Mouse (Mus musculus) R1 (cell line): ENCODE results near the gene Tacc2.

Experiments used
- DNase-seq: peaks from one replicate; pipeline ENCODE4 v3.0.0-alpha.2; 2018; ENCODE audit warnings: low read depth, low spot score

The Tacc2 gene

DNA sequence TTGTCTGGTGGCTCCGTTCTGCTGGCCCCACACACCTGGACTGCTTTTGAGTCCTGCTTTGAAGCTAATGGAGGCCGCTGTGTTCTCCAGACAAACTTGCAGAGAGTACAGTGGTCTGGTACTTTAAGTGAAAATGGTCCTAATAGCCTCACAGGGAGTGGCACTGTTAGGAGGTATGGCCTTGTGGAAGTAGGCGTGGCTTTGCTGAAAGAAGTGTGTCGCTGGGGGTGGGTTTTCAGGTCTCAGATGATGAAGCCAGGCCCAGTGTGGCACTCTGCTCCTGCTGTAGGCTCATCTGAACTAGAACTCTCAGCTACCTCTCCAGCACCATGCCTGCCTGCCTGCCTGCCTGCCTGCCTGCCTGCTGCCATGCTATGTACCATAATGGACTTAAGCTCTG lies 190.9 kb downstream of the Tacc2 start:
- DNase-seq, result peak; percentile 61

DNA sequence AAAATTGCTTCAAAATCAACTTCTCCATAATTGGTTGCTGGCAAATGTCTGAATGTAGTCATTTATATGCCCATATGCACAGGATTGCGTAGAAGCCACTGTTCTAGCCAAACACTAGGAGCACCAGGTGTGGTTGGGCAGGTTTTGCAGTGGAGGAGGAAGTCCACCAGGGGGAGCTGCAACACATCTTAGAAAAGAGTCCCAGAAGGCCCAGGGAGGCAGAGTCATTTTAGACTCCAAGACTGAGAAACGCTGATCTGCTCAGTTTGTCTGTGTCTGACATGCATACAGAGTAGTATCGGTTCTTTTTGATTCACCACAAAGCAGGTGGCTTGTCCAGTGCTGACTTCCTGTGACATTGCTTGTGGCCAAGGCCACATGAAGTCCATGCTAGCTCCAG lies 193.5 kb downstream of the Tacc2 start:
- DNase-seq, result peak; percentile 87

DNA sequence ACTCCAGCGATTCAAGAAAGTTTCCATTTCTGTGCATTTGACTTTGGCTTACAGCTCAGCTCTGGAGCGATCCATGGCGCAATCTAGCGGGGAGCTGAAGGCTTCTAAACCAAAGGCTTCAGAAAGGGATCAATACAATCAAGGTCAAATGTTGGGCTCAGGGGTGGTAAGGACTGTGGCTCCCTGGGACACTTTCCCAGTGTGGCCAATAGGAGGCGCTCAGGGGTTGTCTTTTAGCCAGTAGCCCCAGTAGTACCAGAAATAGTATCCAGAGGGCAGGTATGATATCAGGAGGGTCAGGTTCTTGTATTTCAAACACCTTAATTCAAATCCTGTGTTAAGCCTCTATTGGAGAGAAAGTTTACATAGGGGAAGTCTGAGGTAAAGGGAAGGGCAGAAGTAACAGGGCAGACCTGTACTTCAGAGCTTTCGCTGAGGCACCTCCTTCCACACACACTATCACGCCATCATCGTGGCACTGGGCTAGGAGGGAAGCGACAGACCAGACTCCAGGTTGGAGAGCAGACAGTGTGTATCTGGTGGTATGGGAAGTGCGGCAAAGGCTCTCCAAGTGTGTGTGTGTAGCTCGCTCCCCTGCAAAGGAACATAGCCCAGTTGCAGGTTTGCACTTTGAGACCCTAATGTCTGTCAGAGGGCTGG lies 196.1 kb downstream of the Tacc2 start:
- peak; percentile 77 for DNase-seq

DNA sequence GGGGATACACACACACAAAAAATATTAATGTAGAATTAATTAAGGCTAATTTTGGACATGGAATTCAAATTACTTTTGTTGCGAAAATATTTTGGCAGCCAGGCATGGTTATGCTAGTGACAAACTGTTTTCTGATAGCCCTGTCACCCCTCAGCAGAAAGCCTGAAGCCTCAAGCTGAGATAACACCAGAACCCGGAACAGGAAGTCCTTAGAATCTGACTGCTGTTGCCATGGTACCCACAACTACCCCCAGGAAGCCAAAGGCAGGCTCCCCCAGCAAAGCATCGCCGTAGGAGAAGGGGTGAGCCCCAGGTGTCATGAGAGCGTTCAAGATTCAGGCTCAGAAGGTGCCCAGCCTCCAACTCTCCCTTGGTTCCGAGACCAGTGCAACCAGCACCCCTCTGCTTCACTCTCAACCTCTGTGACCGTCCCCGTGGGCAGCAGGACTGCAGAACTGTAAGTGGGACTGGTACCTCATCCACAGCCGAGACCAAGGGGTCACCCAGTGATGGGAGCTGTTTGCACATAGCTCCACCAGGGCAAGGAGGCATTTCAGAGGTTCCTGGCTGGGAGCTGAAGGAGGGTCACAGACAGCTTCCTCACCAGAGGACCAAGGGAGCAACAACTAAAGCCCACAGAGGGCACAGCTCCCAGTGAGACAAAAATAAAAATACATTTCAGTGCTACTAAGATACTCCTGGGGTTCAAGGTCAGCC lies 196.8 kb downstream of the Tacc2 start, which contains the start of gene Btbd16:
Gene Btbd16, plus strand, starts transcription at position 156 of the 717 bp plus-strand sequence.
- DNase-seq, result no peak

DNA sequence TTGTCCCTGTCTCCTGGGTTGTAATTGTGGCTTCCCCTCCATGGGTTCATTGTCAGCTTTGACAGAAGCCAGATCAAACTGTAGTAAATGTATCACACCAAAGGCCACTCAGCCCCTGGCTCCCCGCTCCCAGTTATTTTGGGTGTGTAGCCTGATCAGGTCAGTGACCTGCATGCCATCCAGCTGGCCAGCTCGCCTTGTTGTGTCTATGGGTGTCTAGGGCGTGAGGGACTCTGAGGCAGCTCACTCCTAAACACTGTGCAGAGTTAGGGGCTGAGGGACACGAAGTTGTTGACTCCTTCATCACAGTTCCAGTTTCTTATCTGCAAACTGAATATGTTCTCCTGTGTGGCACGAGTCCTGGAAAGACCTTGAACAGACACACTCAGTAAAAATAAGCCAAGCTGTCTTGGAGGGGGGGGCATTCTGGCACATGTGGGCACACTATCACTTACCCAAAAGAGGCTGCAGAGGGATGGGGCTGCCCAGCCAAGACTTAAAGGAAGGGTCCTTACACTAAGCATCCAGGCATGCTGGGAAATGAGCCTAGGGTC lies 203.7 kb downstream of the Tacc2 start:
- no peak for DNase-seq

DNA sequence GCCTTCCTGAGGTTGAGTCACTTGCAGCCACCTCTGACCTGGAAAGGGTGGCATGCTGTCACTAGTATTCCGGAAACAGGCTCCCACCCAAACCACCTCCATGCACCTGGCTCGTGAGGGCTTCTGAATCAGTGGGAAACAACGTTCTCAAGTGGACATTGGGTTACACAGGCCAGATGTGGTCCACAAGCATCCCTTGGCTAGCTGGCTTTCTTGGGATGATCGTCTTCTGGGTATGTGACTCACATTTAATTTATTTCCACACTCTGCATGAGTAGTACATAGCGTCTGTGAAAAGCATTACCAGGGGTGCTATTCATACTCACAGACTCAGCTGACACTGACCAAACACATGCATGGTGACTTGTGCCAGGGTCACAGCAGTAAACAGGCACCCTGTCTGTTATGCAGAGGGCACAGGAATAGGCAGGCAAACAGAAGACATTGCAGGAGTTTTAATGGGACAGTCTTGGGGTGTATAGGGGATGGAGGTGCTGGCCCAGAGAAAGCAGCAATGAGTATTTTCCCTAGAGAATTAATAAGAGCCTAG lies 205.3 kb downstream of the Tacc2 start:
- DNase-seq, result no peak

DNA sequence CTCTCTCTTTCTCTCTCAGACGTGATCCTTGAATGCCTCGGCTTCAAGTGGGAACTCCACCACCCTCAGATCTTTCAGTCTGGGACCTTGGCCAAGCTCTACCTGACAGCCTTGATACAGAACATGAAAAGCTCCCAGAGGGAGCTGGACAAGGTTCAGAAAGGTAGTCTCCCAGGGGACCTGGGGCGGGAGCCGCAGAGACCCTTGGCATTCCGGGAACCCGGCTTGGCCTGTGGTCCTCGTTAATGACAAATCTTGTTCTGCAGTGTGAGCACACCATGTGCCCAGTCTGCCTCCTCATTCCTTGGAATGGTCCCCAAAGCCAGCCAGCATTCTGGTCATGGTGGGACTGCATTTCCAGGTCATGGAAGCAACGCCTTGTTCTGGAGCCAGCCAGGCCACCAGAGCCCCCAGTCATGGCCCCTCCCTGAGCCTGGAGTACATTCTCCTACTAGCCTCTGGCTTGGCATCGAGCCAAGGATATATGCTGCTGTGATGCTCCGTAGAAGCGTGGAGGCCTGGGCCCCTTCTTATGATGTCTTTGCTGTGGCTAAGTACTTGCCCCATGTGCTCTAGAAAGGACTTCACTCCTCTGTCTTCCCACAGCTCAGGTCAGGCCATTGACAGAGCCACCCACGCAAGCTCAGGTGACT lies 208.8 kb downstream of the Tacc2 start:
- DNase-seq, result no peak

DNA sequence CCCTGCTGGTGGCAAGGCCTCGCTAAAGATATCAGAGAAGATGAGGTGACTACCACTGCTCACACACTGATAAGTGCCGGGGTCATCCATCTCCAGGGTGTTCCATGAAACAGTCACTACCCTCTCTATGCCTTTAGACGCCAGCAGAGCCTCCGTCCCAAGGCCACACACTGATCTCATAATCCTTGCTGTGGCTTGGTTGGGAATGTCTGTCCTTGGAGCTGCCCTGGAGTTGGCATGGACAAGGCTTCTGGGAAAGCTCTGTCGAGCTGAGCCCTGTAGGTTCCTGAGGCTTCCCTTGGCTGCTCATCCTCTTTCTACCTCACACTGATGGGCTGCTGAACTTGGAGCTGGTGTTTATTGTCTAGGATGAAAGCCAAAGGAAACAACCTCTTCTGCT lies 209.5 kb downstream of the Tacc2 start:
- DNase-seq, result no peak

DNA sequence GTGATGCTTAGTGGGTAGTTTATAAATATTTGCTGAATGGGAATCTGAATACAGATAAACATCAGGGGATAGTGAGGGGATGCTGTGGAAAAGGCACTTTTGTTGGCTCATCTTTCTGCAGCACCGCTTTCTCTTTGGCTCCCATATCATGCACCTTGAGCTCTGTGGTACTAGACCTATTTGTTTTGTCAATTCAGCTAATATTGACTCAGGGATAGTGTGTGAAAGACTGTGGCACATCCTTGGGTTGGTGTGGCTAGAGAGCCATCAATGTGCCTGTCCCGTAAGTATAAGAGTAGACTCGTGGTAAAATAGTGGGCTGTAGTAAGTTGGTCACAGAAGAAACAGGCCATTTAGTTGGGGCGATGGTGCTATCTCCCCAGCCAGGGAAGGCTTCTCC lies 210.3 kb downstream of the Tacc2 start:
- no peak for DNase-seq

DNA sequence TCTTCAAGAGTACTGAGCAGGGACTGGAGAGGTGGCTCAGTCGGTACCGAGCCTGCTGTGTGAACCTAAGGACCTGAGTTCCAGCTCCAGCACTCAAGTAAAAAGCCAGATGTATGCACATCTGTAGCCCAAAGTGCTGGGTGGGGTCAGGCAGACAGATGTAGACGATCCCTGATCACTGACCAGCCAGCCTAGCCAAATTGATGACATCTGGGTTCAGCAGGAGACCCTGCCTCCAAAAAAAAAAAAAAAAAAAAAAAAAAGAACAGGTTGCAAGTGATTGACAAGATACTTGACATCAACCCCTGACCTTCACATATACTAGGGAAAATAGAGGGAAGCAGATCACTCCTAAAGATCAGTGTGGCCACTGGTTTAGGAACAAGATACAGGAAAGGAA lies 211.7 kb downstream of the Tacc2 start:
- peak; percentile 53 for DNase-seq

DNA sequence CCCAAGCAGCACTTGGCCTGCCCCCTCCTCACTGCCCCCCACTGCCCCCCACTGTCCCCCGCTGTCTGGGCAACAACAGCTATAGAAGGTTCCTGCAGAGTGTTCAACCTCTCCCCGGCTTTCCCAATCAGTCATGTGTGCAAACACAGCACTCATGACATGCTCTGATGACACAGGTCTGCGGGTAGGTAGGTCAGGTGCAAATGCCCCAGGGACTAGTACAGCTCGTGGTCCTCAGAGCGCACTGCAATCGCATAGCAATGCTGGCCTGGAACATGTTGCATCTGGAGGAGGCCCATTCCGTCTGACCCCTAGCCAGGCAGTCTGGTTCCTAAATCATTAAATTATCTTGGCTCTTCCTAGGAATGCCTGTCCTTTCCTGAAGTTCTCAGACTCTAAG lies 212.2 kb downstream of the Tacc2 start:
- no peak for DNase-seq

DNA sequence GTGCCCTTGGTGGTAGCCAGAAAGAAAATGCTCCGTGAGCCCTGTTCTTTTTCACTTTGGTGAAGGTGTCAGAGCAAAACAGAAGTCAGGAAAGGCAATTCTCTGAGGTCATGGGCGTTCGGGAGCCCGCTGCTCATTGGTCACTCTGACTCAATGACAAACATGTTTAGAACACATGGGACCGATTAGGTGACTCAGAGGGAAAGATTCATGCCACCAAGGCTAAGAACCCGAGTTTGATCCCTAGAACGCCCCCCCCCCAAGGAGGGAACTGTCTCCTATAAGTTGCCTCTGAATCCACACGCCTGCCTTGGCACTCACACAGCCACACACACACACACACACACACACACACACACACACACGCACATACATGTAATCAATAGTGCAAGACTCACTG lies 216.4 kb downstream of the Tacc2 start:
- DNase-seq, result no peak

DNA sequence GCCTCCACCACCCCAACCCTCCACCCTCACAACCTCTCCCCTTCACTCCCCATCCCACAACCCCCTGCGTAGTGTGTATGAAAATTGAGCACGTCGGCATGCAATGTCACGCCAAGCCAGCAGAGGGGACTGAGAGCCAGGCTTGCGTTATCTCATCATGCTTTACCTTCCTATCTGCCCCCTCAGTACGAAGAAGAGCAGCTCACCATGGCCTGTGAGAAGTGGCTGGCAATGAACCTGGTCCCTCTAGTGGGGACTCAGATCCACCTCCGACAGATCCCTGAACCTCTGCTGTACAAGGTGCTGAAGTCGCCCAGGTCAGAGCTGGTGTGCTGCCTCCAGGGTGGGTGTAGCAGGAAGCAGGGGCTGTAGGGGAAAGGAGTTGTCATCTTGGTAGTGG lies 219.5 kb downstream of the Tacc2 start:
- DNase-seq, result peak; percentile 81

DNA sequence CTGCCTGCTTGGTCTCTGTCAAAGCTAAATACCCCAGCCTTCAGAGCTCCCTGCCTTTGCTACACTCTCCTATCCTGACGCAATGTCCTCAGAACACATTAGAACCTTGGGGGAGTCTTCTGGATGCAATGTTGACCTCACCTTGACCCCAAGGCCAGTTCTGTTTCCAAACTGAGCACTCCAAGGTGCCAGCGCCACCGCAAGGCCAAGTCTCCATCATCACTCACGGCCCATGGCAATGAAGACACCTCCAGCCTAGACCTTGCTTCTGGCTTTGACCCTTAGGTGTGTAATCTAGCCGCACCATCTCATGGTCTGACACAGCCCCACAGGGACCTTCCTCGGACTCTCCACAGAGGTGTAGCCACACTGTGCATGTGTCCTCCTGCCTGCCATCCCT lies 220.3 kb downstream of the Tacc2 start:
- peak; percentile 18 for DNase-seq

DNA sequence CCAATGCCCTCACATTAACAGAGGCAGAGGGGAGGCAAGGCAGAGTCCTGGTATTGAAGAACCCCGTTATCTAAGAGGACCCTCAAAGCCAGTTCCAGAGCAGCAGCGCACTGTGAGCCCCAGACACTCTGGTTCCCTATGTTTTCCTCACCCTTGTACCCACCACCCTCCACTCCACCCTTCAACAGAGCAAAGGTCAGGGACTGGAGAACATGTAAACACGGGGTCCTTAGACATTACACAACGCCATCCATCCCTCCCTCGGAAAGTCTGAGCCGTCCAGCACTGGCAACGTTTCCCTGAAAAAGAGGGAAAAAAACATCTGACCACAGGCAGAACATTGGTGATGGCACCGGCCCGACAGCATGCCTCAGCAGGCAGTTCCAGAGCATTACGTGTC lies 222.2 kb downstream of the Tacc2 start:
- DNase-seq, result no peak

DNA sequence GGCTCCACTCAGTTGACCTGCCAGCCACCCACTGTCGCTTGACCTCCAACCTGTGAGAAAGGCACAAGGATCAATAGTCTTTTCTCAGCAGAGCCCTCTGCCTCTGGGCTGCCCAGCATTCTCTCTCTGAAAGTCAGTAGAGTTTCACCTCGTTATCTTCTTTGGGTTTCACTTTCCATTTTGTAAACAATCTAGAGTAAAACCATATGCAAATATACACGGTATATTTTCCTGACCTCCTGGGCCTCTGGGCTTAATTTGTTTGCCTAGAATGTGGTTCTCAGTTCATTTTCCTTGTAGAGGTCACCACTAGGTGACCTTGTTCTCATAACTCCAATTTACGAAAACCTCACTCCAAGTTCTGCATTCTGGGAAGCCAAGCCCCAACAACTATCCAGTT lies 223.4 kb downstream of the Tacc2 start:
- DNase-seq, result no peak

DNA sequence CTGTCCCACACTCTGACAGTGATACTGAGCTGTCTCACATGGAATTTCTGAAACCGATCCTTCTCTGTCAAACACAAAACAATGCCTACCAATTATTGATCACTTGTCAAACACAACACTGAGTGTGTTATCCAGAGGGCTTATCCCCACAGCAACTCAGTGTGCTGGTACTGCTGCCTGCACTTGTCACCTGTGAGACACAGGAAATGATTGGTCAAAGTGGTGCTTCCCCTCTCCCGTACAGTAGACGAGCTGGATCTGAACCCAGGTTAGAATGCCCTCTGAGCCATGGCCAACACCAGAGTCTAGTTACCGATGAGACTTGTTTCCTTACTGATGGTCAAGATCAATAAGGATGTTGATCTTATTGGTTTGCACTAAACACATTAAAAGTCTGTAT lies 224.6 kb downstream of the Tacc2 start:
- no peak for DNase-seq

DNA sequence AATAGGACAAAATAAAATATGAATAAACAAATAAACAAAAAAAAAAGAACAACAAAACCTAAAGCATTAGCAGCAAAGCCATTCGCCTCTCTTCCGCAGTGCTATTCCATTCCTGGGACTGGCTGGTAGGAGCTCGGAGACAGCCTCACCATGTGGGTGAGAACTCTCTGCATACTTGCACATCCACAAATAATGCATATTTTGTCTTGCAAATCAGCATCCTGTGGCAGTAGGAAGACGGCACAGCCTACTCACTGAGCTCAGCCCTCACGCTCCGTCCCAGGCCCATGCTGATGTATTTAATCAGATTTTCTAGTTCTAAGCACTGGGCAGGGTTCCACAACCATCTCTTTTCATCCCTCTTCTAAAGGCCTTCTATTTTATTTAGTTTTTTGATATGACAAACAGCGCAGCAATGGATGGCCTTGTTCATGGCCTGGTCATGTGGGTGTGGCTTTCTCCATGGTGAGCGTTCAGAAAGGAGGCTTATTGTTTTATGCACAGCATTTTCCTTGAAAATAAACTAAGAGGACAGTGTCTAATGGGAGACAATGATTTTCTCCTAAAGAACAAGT lies 226.1 kb downstream of the Tacc2 start:
- DNase-seq, result peak; percentile 66

DNA sequence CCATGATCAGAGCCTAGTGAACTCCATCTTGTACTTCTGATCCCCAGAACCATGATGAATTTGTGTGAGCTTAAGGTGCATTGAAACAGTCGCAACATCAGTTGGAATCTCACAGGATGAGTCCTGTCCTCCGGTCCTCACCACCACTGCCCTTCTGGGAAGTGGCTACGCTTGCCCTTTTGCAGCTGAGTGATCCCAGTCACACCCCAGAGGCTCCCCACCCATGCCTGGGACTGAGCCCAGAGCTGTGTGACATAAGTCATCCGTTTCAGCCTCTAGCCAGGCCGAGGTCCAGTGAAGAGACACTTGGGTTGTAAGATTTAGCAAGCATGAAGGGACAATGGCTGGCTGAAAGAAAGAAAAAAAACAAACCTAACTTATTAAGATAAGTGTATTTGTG lies 227.8 kb downstream of the Tacc2 start:
- DNase-seq, result no peak

DNA sequence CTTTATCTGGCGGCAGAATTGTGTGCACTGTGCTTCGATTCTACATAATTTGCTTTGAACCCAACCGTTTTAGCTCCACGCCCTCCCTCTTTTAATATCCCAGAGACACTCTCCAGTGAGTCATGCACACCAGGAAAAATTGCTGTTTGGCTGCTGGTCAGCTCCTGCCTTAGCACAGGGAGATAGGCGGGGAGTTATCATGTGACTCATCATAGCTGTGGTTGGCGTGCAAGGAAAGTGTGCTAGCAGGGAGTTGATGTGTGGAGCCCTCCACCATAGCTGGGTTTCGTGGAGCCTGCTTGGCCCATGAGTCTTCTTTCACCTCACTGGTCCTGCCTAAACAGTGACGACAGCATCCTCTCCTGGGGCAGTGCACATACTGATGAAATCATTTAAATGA lies 230.5 kb downstream of the Tacc2 start:
- no peak for DNase-seq

DNA sequence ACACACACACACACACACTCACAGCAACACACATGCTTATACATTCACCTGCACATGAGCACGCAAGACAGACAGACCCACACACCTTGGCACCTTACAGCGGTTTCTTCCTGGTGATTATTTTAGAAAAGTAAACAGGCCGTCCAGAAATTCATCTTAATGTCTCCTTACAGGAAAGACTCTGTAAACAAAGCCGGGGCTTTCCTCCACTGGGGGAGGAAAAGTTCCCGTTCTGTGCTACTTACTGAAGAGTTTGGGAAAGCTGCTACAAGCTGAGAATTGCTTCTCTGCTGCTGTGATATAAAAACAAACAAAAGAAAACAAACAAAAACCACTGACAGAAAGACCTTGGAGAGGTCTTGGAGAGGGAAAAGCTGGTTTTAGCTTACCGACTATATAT lies 231.5 kb downstream of the Tacc2 start:
- DNase-seq, result no peak

DNA sequence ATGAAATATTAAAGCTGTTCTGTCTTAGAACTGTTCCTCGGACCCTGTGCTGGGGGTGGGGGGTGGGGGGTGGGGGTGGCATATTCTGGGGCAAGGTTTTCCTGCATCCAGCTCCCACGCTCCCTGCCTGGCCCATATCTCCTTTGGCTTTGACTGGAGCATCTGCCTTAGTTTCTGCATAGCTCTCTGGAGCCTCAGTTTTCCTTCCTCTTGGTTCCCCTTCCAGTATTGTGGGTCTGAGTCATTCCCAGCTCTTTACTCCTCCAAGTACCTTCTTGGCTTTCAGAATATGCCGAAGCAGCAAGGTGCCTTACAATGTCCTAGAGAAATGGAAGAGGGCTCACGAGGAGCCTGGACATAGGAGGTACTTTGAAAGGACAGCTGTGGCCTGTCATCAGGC lies 233.0 kb downstream of the Tacc2 start:
- no peak for DNase-seq
